Mouse (Mus musculus) forebrain, embryonic 16.5 days (tissue): ENCODE measurements around the gene Notch1. TPM values are rescaled to one million over a fixed set of nuclear protein-coding genes. Genes with fewer than 3 reads are reported as not detected.
A peak's percentile ranks its signal among the peaks of the same experiment; 100 is the strongest.

ENCODE experiments used
- ATAC-seq: fragments of 200-750 bp; cut with Nextera tagmentation; 2 replicates; pipeline ENCODE4 v1.8.0; 2017; ENCODE audit warnings: mild to moderate bottlenecking, moderate library complexity
- H3K27ac ChIP-seq: fragments of 300-500 bp; sonication (generic); 2 replicates; pipeline ENCODE4 v1.5.1; 2014; ENCODE audit warnings: low read length, control low read depth
- H3K27me3 ChIP-seq: fragments of 300-500 bp; sonication (generic); replicated peaks from 2 replicates; pipeline ENCODE4 v1.6.1; 2014; ENCODE audit warnings: low read length; ENCODE audit not compliant: control insufficient read depth, insufficient read depth
- H3K36me3 ChIP-seq: fragments of 300-500 bp; sonication (generic); 2 replicates; pipeline ENCODE4 v1.6.1; 2014; ENCODE audit not compliant: control insufficient read depth, insufficient read depth
- H3K4me1 ChIP-seq: fragments of 300-500 bp; sonication (generic); replicated peaks from 2 replicates; pipeline ENCODE4 v1.6.1; 2014; ENCODE audit warnings: low read length; ENCODE audit not compliant: control insufficient read depth, insufficient read depth
- H3K4me2 ChIP-seq: fragments of 300-500 bp; sonication (generic); 2 replicates; pipeline ENCODE4 v1.6.1; 2014; ENCODE audit warnings: mild to moderate bottlenecking, low read length, control low read depth
- H3K4me3 ChIP-seq: fragments of 300-500 bp; sonication (generic); replicated peaks from 2 replicates; pipeline ENCODE4 v1.5.1; 2014; ENCODE audit warnings: mild to moderate bottlenecking, low read length, control low read depth
- H3K9ac ChIP-seq: fragments of 300-500 bp; sonication (generic); replicated peaks from 2 replicates; pipeline ENCODE4 v1.6.1; 2014; ENCODE audit warnings: low read depth, low read length, control low read depth
- H3K9me3 ChIP-seq: fragments of 300-500 bp; sonication (generic); 2 replicates; pipeline ENCODE4 v1.6.1; 2016; ENCODE audit warnings: low read length; ENCODE audit not compliant: control insufficient read depth
- WGBS: fragments of 180-500 bp; shearing (Covaris S2); extraction: QIAGEN DNeasy Blood & Tissue Kit; methylation state at CpG from one replicate; pipeline ENCODE4 v1.1.7; 2014; 5-methylcytosine and 5-hydroxymethylcytosine counted together
- polyA plus RNA-seq: library from polyadenylated mRNA; unstranded; fragments of >200 nt; fragmentation: Nextera tagmentation; extraction: Ambion mirVana; gene quantifications from 2 replicates; pipeline ENCODE4 v1.2.1, GENCODE M21; 2015

The Notch1 gene
- polyA plus RNA-seq, 1 experiment from 2014 or later: 20.2 TPM

DNA sequence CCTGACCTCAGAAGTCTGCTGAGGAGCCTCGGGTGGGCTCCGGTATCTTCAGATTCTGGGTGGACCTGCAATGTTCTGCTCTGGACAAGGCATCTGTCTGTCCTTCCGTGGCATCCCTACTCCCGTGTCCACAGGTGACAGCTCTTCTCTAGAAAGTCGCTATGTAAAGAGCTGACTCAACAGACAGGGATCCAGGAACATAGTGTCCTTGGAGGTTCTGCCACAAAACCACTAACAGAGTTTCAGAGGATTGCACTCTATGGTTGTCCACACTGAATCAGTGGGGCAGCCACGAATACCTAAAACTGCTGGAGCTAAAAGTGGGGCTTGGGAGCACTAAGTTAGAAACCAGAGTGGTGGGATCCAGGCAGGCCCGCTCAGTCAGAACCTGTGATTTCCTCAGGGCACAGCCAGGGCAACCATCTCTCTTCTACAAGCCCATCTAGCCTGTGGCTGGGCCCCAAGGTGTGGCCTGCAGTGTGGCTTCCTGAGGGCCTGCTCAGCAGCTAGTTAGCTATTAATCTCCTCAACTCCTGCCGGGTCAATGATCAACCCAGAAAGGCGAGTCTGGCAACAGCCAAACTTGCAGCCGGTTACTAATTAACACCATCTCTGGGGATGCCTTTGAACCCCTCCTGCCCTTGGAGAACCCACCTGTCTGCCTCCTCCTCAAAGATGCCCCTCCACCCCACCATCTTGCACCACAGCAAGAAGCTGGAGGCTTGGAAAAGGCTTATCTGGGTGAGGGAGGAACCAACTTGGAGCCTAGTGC, 34.6 kb downstream of the Notch1 start:
- no peaks in the 10 kb centered on the region; the same call in 1 of the 2 replicates for H3K36me3 ChIP-seq
- H3K27me3 ChIP-seq: no peaks in the 10 kb centered on the region
- H3K9me3 ChIP-seq: no peaks in the 10 kb centered on the region
- peaks cover 53% of the 10 kb centered on the region for H3K4me1 ChIP-seq
- no peak overlapping the region for H3K4me3 ChIP-seq
- no peak overlapping the region for H3K27ac ChIP-seq
- no peak for ATAC-seq
- H3K4me2 ChIP-seq: no peak overlapping the region
- 81% methylated on average over 10 of the region's 10 CpGs for WGBS
- H3K9ac ChIP-seq: no peak overlapping the region

DNA sequence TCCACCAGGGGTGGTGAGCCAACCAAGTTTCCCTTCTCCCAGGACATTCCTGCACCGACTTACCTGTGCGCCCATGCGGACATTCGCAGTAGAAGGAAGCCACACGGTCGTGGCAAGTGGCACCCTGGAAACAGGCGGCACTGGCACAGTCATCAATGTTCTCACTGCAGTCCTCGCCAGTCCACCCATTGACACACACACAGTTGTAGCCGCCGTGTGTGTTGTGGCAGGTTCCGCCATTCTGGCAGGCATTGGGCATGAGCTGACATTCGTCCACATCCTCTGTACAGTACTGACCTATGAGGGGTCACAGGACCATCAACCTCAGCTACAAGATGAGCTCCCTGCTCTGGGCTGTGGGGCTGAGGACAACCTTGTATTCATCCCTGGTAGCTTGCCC, 35.6 kb downstream of the Notch1 start:
- no peak for ATAC-seq
- H3K27me3 ChIP-seq: no peaks in the 10 kb centered on the region
- 88% methylated on average over 12 of the region's 12 CpGs for WGBS
- H3K27ac ChIP-seq: no peak overlapping the region
- H3K4me1 ChIP-seq: peaks cover 44% of the 10 kb centered on the region
- no peak overlapping the region for H3K9ac ChIP-seq
- no peak overlapping the region for H3K4me3 ChIP-seq
- no peaks in the 10 kb centered on the region for H3K9me3 ChIP-seq
- no peak overlapping the region for H3K4me2 ChIP-seq
- no peaks in the 10 kb centered on the region; the same call in 1 of the 2 replicates for H3K36me3 ChIP-seq

DNA sequence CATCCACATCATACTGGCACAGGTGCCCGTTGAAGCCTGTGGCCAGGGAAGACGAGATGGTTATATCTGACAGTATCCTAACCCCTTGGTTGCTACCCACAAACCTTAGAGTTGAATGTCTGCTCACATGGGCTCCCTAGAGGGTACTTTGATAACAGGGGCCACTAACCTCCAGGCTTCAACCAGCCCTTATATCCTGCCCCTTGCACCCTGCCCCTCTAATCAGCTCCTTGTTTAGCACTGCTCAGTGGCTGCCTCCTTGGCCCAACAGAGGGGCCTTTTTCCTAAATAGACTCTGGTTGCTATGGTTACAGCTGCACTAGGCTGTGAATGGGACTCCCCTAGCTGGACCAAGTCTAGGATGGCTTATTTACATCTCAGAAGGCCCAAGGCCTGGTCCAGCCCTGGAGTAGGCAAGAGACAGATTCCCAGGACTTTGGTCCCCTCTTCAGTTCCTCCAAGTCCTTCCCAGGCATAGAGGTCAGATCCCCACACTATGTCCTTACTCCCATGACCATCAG, 37.7 kb downstream of the Notch1 start:
- ATAC-seq: peak; percentile 80
- Histone ChIP-seq H3K4me2 (no peak overlapping the region), H3K4me3 (no peak overlapping the region), H3K4me1 (peaks cover 29% of the 10 kb centered on the region), H3K9ac (no peak overlapping the region), H3K9me3 (no peaks in the 10 kb centered on the region), H3K27ac (0 out of 2 replicates have a peak overlapping the region, but pooled peaks have one; percentile 10), H3K36me3 (no peaks in the 10 kb centered on the region; the same call in 1 of the 2 replicates), H3K27me3 (no peaks in the 10 kb centered on the region)
- 53% methylated on average over 2 of the region's 2 CpGs for WGBS

DNA sequence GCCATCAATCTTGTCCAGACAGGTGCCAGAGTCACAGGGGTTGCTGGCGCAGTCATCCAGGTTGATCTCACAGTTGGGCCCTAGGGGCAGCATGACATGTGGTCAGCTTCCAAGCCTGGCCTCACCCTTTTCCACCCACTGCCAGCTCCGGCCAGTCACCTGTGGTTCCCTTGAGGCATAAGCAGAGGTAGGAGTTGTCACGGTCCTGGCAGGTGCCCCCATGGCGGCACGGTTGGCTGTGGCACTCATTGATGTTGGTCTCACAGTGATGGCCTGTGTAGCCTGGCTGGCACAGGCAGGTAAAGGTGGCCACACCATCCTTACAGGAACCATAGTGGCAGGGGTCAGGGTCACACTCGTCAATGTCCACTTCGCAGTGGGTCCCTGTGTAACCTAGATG, 38.6 kb downstream of the Notch1 start:
- no peak for ATAC-seq
- no peak overlapping the region for H3K4me3 ChIP-seq
- H3K27ac ChIP-seq: no peak overlapping the region
- no peaks in the 10 kb centered on the region; the same call in 1 of the 2 replicates for H3K36me3 ChIP-seq
- peaks cover 20% of the 10 kb centered on the region for H3K4me1 ChIP-seq
- no peak overlapping the region for H3K4me2 ChIP-seq
- H3K9me3 ChIP-seq: no peaks in the 10 kb centered on the region
- no peak overlapping the region for H3K9ac ChIP-seq
- H3K27me3 ChIP-seq: no peaks in the 10 kb centered on the region
- 96% methylated on average over 7 of the region's 7 CpGs for WGBS

DNA sequence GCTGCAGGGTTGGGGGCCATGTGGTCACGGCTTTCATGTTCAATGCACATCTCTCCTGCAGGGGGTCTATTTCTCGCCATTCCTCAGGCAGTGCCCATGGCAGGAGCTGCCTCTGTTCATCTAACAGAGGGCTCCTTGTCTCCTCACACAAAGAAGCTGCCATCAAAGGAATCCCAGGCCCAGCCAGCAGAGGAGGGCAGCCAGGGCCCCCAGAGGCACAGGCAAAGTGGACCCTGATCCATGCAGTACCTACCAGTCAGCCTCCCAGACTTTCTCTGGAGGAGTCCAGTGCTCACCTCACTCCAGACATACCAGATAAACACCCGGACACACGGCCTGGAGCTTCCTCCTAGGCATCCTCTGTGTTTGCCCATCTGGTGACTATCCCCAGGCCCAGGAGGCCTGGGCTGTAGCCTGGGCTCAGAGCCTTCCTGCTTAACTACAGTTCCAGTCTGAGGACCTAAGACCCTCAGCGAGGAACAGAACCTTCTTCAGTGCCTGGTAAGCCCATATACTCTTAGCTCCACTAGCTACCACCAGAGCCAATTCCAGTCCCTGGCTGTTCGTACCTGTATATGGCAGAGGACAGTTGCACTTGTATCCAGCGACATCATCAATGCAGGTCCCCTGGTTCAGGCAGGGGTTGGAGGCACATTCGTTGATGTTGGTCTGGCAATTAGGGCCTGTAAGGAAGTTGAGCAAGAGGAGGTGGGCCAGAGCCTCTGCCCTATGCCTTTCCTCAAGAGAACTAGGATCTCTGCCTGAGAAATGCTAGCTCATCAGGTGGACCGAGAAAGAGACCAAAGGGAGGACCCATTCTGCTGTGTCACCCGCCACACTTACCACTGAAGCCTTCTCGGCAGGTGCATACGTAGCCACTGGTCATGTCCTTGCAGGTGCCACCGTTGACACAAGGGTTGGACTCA, 40.7 kb downstream of the Notch1 start:
- WGBS: 59% methylated on average over 13 of the region's 13 CpGs
- ATAC-seq: peak; percentile 54
- Histone ChIP-seq H3K36me3 (peaks cover 3% of the 10 kb centered on the region; the same call in 1 of the 2 replicates), H3K27me3 (no peaks in the 10 kb centered on the region), H3K27ac (peak overlapping the region; percentile 58), H3K4me2 (no peak overlapping the region), H3K9me3 (no peaks in the 10 kb centered on the region), H3K9ac (no peak overlapping the region), H3K4me3 (no peak overlapping the region), H3K4me1 (peaks cover 24% of the 10 kb centered on the region)

DNA sequence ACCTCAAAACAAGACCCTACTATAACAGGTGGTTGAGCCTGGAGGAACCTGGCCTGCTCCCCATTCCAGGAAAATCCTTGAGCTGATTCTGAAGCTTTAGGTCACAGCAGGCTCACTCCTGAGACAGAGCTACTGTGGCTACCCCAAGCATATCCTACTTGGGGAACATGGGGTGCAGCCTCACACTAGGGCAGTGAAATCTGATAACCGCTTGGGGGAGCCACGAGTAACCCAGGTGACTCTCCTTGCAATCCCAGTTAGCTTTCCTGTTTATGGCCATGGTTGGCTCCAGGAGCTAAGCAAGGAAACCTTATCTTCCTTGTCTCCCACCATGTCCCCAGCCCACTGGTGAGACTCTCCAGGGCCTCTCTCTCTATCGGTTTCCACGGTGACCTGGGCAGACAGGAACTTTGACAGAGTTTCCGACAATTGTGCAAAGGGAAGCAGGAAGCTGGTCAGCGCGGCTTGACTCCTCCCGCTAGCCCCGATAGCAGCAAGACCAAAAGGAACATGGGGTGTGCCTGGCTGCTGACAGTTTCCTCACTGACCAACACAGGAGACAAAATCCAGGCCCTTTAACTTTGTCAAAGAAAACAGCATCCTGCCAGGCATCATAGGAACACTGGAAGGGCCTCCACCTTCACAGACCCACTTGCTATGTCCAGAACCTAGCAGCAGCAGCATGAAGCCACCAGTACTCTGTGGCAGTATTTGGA, 41.5 kb downstream of the Notch1 start:
- Histone ChIP-seq H3K4me1 (peaks cover 24% of the 10 kb centered on the region), H3K27ac (peak overlapping the region; percentile 21), H3K27me3 (no peaks in the 10 kb centered on the region), H3K4me3 (no peak overlapping the region), H3K4me2 (no peak overlapping the region), H3K36me3 (peaks cover 3% of the 10 kb centered on the region; the same call in 1 of the 2 replicates), H3K9ac (no peak overlapping the region), H3K9me3 (no peaks in the 10 kb centered on the region)
- ATAC-seq: no peak
- WGBS: 40% methylated on average over 9 of the region's 9 CpGs

DNA sequence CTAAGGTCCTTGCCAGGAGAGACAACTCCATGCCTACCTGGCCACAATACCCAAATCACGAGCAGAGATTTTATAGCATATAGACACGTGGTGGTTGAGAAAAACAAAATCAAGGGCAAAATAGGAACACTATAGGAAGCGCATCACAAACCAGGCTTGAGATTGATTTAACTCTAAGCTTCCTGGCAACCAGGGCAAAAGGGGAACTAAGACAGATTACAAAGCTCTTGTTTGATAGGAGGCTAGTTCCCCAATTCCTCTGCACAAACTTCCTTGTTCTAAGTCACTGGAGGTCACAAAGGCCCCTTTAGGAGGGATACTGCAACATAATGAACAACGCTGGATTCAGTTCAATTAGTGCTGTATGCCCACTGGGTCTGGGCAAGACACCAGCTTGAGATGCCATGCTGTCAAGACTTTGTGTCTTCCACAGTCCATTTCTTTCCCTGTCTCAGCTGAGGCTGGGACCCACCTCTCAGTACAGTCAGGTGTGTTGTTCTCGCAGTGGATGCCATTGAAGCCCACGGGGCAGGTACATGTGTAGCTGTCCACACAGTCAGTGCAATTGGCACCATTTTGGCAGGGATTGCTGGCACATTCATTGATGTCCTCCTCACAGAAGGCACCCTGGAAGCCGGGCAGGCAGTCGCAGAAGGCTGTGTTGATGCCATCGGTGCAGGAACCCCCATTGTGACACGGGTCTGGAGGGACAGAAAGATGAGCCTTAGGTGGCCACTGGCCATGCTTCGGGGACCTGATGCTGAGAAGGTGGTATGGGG, 44.0 kb downstream of the Notch1 start:
- Histone ChIP-seq H3K9me3 (no peaks in the 10 kb centered on the region), H3K36me3 (peaks cover 3% of the 10 kb centered on the region; the same call in 1 of the 2 replicates), H3K4me3 (no peak overlapping the region), H3K27me3 (no peaks in the 10 kb centered on the region), H3K9ac (no peak overlapping the region), H3K4me2 (no peak overlapping the region), H3K4me1 (peaks cover 14% of the 10 kb centered on the region), H3K27ac (peak overlapping the region; percentile 14; the same call in 1 of the 2 replicates)
- no peak for ATAC-seq
- 82% methylated on average over 11 of the region's 11 CpGs for WGBS

DNA sequence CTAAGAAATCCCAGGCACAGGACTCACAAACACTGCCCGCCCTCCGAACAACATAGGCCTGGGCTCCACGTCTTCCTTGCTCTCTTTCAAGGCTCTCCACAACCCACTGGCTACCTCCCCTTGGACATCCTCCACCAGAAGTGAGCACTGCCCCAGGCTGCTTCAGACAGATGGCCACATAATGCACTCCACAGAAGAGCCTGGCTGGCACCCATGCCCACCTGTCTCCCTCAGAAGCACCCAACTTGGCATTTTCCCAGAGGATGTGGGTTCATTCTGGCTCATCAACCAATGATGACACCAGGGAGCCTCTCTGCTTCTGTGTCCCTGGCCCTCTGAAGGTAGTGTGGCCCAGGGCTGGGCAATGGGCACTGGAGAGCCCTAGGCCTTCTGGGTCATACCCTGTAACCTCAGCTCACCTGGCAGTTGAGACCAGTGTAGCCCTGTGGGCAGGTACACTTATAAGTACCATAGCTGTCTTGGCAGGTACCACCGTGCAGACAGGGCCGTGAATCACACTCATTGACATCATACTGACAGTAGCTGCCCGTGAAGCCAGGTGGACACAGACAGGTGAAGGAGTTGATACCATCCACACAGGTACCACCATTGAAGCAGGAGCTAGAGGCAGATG, 44.7 kb downstream of the Notch1 start:
- Histone ChIP-seq H3K27ac (no peak overlapping the region), H3K27me3 (no peaks in the 10 kb centered on the region), H3K4me1 (peaks cover 14% of the 10 kb centered on the region), H3K4me2 (no peak overlapping the region), H3K9ac (no peak overlapping the region), H3K4me3 (no peak overlapping the region), H3K9me3 (no peaks in the 10 kb centered on the region), H3K36me3 (peaks cover 3% of the 10 kb centered on the region; the same call in 1 of the 2 replicates)
- peak; percentile 18; the same call in 1 of the 2 replicates for ATAC-seq
- 73% methylated on average over 6 of the region's 6 CpGs for WGBS
